Mouse (Mus musculus) kidney, adult 8-10 months (tissue): ENCODE results near the gene Stag1.
A peak's percentile ranks its signal among the peaks of the same experiment; 100 is the strongest.

Experiments used
- DNase-seq, 2 experiments: peaks; one replicate each; pipeline ENCODE4 v3.0.0; 2022

Gene Stag1

GRCm38 (mm10) chr9:100605985-100606554 is 8.5 kb downstream of the Stag1 start:
- peak in 1 of 2 experiments; percentile 10 for DNase-seq

DNA sequence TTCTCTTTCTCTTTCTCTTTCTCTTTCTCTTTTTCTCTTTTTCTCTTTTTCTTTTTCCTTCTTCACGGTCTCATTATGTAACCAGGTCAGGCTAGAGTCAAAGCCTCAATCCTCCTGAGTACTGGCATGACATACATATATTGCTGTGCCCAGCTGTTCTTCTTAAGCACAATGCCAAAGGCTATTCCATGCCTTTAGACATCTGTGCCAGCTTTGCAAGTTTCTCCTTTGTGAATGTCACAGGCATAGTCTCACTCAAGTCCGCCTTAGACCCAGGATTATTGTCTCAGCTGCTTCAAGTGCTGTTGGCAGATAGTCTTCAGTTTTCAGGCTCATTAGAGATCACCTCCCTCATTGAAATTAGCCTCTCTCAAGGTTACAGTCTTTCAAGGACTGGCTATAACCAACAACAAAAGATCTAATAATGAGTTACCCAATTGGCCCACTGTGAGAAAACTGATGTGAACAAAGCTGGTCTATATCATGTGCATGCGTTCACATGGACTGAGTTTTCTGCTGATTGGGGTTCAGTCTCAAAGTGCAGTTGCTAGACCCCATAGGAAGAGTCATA is 16.0 kb downstream of the Stag1 start:
- no peak for DNase-seq

DNA sequence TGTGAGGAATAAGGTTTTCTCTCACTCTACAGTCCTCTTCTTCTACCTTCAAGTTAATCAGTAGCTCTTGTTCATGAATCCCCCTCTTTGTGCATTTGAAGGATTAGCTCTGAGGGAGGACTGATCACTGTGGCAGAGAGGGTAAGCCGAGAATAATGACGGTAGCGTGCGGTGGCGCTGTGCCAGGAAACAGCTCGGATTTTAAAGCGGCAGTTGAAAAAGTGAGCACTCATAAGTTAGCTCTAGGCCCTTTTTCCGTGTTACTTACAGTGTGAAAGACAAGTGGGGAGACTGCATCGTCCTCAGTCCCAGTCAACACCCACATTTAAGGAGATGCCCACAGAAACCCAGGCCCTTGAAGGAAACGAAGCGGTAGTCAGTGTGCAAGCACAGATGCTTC is 19.3 kb downstream of the Stag1 start:
- peak in 1 of 2 experiments; percentile 29 for DNase-seq

- DNase-seq, result no peak
Measured at GRCm38 (mm10) chr9:100626258-100626657, 28.7 kb downstream of the Stag1 start.

GRCm38 (mm10) chr9:100640754-100641153 is 43.2 kb downstream of the Stag1 start:
- no peak for DNase-seq

GRCm38 (mm10) chr9:100641391-100642085 is 43.9 kb downstream of the Stag1 start:
- no peak for DNase-seq

GRCm38 (mm10) chr9:100642186-100642839 is 44.7 kb downstream of the Stag1 start:
- peak; percentile 70 to 82 for DNase-seq

- peak; percentile 99 for DNase-seq
Measured at GRCm38 (mm10) chr9:100642840-100643697, 45.5 kb downstream of the Stag1 start.

DNA sequence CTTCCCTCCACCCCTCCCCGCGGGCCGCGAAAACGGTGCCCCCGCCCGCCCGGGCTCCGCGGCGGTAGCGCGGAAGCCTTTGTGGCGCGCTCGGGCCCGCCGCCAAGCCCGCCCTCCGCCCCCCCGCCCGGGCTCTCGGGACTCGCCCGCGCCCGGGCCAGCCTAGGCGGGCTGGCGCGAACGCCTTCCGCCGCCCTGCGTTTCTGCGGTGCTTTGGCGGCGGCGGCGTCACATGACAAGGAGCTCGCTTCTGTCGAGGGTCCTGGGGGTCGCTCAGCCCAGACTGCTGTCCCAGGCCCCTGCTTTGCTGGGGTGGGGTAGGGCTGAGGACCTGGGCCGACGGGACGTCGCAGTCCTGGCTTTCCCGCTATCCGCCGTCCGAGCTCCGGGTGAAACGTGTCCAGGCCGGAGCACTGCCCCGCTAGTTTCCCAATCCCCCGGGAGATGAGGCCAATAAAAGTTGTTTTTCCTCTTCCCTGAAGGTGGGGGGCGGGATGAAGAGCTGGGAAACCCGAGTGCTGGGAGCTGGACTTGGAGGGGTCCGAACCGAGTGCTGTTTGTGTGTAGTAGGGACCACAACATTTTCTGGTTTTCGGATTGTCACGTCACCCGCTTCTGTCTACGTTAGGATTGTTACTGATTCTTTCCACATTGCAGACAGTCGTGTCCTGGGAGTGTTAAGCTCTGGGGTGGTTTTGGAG is 46.6 kb downstream of the Stag1 start:
- DNase-seq, result peak; percentile 49 to 52

- peak in 1 of 2 experiments; percentile 24 for DNase-seq
Measured at GRCm38 (mm10) chr9:100645026-100645940, 47.7 kb downstream of the Stag1 start.

DNA sequence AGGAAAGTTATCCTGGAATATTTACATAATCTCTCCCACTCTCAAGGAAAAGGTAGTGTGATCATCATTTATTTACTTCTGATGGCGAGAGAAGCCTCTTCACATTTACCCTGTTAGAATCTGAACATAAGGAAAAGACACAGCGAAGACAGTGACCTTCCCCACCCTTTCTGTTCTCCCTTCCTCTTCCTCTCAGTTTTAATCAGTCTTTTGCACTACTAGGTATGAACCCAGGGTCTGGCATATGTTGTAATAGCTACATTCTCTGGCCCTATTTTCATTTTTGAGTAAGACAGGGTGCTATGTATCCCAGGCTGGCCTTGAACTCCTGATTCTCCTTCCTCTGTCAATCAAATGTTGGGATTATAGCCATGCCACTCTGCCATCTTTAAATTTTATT is 48.7 kb downstream of the Stag1 start:
- no peak for DNase-seq

DNA sequence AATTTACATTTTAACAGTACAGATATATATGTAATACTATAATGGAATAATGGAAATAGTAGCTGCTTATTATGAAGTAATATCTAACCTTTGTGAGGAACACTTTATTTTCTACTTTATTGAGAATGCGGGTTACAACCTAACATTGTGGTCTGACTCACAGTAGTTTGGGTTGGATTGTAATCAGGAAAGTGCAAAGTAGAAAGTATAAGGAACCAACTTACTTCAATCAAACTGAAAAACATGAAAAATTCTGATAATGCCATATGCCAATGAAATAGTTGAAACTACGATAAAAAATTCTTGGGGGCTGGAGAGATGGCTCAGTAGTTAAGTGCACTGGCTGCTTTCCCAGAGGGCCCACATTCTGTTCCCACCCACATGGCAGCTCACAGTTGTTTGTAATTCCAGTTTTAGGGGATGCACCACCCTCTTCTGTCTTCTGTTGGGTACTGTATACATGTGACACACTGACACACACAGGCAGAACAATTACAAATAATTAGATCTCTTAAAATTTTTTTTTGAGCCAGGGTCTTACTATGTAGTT is 50.3 kb downstream of the Stag1 start:
- no peak for DNase-seq

DNA sequence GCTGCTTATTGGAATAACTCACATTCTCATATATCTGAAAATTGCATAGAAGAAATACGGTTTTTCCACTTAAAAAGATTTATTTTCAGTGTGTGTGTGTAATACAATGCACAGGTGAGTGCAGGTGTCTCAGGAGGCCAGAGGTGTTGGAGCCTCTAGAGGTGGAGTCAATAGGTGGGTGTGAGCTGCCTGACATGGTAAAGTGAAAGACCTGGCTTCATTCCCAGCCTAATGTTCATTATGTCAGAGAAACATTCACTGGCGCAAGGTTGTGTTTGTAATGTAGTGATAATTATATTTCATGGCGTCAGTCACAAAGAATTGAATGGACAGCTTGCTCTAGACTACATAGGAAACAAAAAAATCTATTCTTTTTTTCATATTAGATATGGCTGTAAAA is 56.5 kb downstream of the Stag1 start:
- no peak for DNase-seq

DNA sequence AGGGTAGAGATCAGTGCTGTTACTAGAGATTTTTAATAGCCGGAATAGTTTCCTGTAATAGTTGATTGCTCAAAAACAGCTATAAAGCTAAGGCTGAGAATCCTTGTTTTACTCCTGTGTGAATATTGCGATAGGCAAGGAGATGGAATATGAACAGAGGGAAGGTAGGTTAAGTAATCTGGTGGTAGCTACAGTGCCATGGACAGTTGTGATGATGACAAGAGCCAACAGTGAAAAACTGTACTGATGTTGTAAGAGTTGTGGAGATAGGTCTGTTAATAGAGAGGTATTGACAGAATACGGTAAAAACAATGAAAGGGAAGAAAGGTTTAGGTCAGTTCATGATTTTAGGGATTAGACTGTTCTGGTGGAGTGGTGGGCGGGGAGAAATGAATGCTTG is 58.5 kb downstream of the Stag1 start:
- DNase-seq, result no peak

DNA sequence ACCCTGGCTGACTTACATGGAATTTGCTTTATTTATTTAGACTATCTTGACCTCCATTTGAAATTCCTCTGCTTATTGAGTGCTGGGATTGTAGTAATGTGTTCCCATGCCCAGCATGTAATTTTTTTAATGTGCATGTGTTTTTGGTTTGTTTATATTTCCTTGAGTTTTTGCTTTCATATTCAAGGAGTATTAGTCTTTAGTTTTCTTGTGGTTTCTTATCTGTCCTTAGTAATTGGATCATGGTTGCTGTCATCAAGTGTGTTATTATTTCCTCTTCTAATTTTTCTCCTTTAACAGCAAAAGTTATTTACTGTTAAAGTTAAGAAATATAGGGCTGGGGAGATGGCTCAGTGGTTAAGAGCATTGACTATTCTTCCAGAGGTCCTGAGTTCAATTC is 63.0 kb downstream of the Stag1 start:
- no peak for DNase-seq

GRCm38 (mm10) chr9:100663473-100664134 is 66.0 kb downstream of the Stag1 start:
- no peak for DNase-seq

DNA sequence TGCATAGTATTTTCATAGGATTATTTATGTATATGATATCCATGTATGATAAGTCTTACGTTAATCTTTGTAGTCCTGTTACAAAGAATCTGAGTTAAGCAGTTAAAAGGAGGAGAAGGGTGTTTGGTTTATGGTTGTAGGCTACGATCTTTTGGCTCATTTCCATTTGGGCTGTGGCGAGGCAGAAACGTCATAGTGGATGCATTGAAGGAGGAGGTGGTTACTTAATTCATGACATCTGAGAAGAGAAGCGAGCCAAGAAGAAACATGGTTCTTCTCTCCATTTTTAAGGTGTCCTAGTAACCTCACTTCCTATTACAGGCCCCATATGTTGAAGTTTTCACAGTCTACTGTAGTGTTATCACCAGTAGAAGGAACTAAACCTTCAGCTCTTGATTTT is 72.6 kb downstream of the Stag1 start:
- no peak for DNase-seq

GRCm38 (mm10) chr9:100679036-100679435 is 81.4 kb downstream of the Stag1 start:
- DNase-seq, result no peak

DNA sequence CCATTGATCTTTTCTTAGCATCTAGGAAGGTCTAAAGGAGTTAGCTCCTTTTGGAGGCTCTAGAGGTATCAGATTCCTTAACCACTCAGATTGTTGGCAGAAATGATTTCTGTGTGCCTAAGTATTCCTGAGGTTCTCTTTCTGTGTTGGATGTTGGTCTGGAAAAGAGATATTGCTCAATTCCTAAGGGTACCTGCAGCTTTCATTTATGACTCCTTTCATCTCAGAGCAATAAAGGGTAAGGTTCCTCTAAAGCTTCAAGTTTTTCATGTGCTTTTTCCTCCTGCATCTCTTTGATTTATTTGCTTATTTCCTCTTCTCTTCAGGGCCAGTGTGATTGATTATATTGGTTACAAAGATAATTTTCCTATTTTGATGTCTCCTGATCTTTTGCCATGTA is 84.7 kb downstream of the Stag1 start:
- no peak for DNase-seq

- no peak for DNase-seq
Measured at GRCm38 (mm10) chr9:100685769-100686487, 88.3 kb downstream of the Stag1 start.
